ENCODE assay signal across 8 mouse cellular contexts in the genomic region with DNA sequence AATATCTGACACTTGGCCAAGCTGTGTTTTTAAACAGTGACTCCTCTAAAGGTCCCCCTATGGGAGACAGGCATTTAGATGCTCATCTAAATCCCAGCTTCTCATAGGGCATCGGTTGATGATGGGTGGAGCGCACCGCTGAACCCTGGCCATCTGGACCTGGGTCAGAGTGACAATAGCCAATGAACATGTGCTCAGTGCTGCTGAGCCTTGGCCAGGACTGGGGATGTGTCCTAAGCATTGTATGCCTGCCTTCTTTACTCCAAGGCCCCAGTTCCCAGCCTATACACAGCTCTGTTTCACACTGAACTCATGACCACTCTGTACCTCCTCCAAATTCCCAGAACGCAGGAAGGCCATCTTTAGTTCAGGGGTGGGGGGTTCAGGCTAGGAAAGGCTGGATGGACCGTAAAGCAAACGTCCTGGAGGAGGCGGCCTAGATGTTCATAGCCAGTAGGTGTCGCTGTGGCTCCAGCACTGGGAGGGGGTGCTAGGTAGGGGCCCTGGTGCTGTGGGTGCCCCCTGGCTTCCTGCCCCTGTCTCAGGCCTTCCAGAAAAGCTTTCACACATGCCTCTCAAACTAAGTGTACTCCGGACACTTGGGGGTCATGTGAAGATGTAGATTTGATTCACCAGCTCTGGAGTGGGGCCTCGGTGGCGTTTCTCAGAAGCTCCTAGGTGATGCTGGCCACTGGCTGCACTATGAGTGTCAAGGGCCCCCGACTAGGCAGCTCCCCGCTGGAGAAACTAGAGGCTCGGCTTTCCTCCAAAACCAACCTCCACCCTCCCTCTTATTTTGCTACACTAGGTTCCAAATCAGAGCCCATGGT.
DNase-seq lines count a peak whose midpoint lies in the region; TF ChIP-seq lines count a peak whose summit lies in the region.

No protein-coding gene starts in this region.

- 32% methylated on average over 14 of the region's 14 CpGs for WGBS in kidney, adult 2 months
- 27% methylated on average over 14 of the region's 14 CpGs for WGBS in liver, adult 2 months

- DNase-seq in urinary bladder, postnatal 14 days (ENCODE audit: low spot score), result peak; percentile 38
- DNase-seq in urinary bladder, postnatal 10 days (ENCODE audit: low spot score), result no peak
- DNase-seq in cerebellum, postnatal 25 days, result peak; percentile 34 to 61
- DNase-seq in gastrocnemius, postnatal 25 days, result peak; percentile 29
- DNase-seq in kidney, adult 2 months, result peak; percentile 21
- DNase-seq in liver, adult 2 months (ENCODE audit: extremely low read depth, low read depth, low spot score), result peak; percentile 34
- DNase-seq in neural tube, embryonic 10.5 days (ENCODE audit: extremely low spot score, low spot score), result peak; percentile 75
- DNase-seq in thymus, postnatal 36 days, result peak; percentile 70 to 77

- TF ChIP-seq CTCF in kidney, adult 2 months (conservative IDR thresholded peaks at IDR 0.05; ENCODE audit: insufficient read depth, insufficient read length, low read depth, low read length), result peak; percentile 83
- TF ChIP-seq CTCF in liver, adult 2 months (IDR thresholded peaks at IDR 0.05; ENCODE audit: low read depth, low read length), result peak; percentile 95

- H3K27ac ChIP-seq in kidney, adult 2 months (ENCODE audit: insufficient read depth, low read depth, low read length), result no peak overlapping the region
- no peak overlapping the region for H3K27ac ChIP-seq in liver, adult 2 months (replicated peaks; ENCODE audit: insufficient read depth, low read depth, low read length)

- H3K27me3 ChIP-seq in kidney, adult 2 months (replicated peaks; ENCODE audit: control insufficient read depth, insufficient read depth, low read length), result peaks cover 2% of the 10 kb centered on the region; the same call in 1 of the 2 replicates
- peaks cover 10% of the 10 kb centered on the region; the same call in 1 of the 2 replicates for H3K27me3 ChIP-seq in liver, adult 2 months (ENCODE audit: control insufficient read depth, insufficient read depth, low read length)

- no peaks in the 10 kb centered on the region for H3K79me2 ChIP-seq in liver, adult 2 months (ENCODE audit: control insufficient read depth, insufficient read depth, low read length)

- no peak overlapping the region for H3K9ac ChIP-seq in liver, adult 2 months (ENCODE audit: low read depth, low read length)

- TF ChIP-seq POLR2A in kidney, adult 2 months (IDR thresholded peaks at IDR 0.05; ENCODE audit: low read depth, low read length), result no peak
- no peak for TF ChIP-seq POLR2A in liver, adult 2 months (IDR thresholded peaks at IDR 0.05; ENCODE audit: extremely low read depth, insufficient read depth, low read length)

- no peaks in the 10 kb centered on the region for H3K36me3 ChIP-seq in kidney, adult 2 months (ENCODE audit: control insufficient read depth, insufficient read depth, low read length)
- H3K36me3 ChIP-seq in liver, adult 2 months (ENCODE audit: control insufficient read depth, insufficient read depth, low read length), result no peaks in the 10 kb centered on the region

- no peak overlapping the region for H3K4me3 ChIP-seq in kidney, adult 2 months (ENCODE audit: insufficient read depth, low read depth, low read length)
- no peak overlapping the region for H3K4me3 ChIP-seq in liver, adult 2 months (ENCODE audit: insufficient read depth, low read depth, low read length)

- no peaks in the 10 kb centered on the region for H3K4me1 ChIP-seq in kidney, adult 2 months (ENCODE audit: control insufficient read depth, insufficient read depth, low read length)
- H3K4me1 ChIP-seq in liver, adult 2 months (ENCODE audit: control insufficient read depth, insufficient read depth, low read length), result no peaks in the 10 kb centered on the region
